Mouse (Mus musculus): Measurements from ENCODE around the gene Ambra1.
A peak's percentile ranks its signal among the peaks of the same experiment; 100 is the strongest.
"Not testable (repeated sequence)": the region's sequence is repeated elsewhere in the genome, so short reads cannot be mapped to it uniquely, and the experiment has no call there.

Gene Ambra1

GRCm38 (mm10) chr2:91729971-91730821 lies at the start of gene Ambra1:
Gene Ambra1 (plus strand): TSS chr2:91730134.
- peak; percentile 92 for DNase-seq

- peak; percentile 58 for DNase-seq
Measured at GRCm38 (mm10) chr2:91682850-91683249, 47.1 kb upstream of the Ambra1 start.

- no peak for DNase-seq
Measured at GRCm38 (mm10) chr2:91683919-91684318, 46.0 kb upstream of the Ambra1 start.

GRCm38 (mm10) chr2:91689452-91689851 lies 40.5 kb upstream of the Ambra1 start:
- peak; percentile 66 for DNase-seq

GRCm38 (mm10) chr2:91695436-91696224 lies 34.3 kb upstream of the Ambra1 start:
- peak; percentile 43 for DNase-seq

GRCm38 (mm10) chr2:91696225-91696590 lies 33.7 kb upstream of the Ambra1 start:
- no peak for DNase-seq

GRCm38 (mm10) chr2:91699225-91699624 lies 30.7 kb upstream of the Ambra1 start:
- DNase-seq, result no peak

- DNase-seq, result no peak
Measured at GRCm38 (mm10) chr2:91701366-91701765, 28.6 kb upstream of the Ambra1 start.

- no peak for DNase-seq
Measured at GRCm38 (mm10) chr2:91705736-91706135, 24.2 kb upstream of the Ambra1 start.

- DNase-seq, result no peak
Measured at GRCm38 (mm10) chr2:91706456-91706855, 23.5 kb upstream of the Ambra1 start.

GRCm38 (mm10) chr2:91708361-91708760 lies 21.6 kb upstream of the Ambra1 start:
- DNase-seq, result no peak

GRCm38 (mm10) chr2:91710272-91711234 lies 19.4 kb upstream of the Ambra1 start, which contains the start of the genes Atg13 and Harbi1:
Gene Atg13 (minus strand): TSS chr2:91710576.
Gene Harbi1 (plus strand): TSS chr2:91710852.
- DNase-seq, result peak; percentile 91

- DNase-seq, result no peak
Measured at GRCm38 (mm10) chr2:91711256-91711925, 18.5 kb upstream of the Ambra1 start.

- DNase-seq, result no peak
Measured at GRCm38 (mm10) chr2:91714921-91715320, 15.0 kb upstream of the Ambra1 start.

- no peak for DNase-seq
Measured at GRCm38 (mm10) chr2:91718276-91718675, 11.7 kb upstream of the Ambra1 start.

- DNase-seq, result no peak
Measured at GRCm38 (mm10) chr2:91723382-91723781, 6.6 kb upstream of the Ambra1 start.

- DNase-seq, result no peak
Measured at GRCm38 (mm10) chr2:91723951-91724350, 6.0 kb upstream of the Ambra1 start.

GRCm38 (mm10) chr2:91724716-91725115 lies 5.2 kb upstream of the Ambra1 start:
- no peak for DNase-seq

- not testable (repeated sequence) for DNase-seq
Measured at GRCm38 (mm10) chr2:91725476-91725875, 4.5 kb upstream of the Ambra1 start.

GRCm38 (mm10) chr2:91727011-91727410 lies 2.9 kb upstream of the Ambra1 start:
- no peak for DNase-seq

- no peak for DNase-seq
Measured at GRCm38 (mm10) chr2:91729571-91729970, 363 bp upstream of the Ambra1 start.

GRCm38 (mm10) chr2:91735221-91735620 lies 5.3 kb downstream of the Ambra1 start:
- DNase-seq, result no peak

Measured in layer of hippocampus, adult 9-11 months (tissue).